Mouse (Mus musculus) heart, adult 18-20 months (tissue): ENCODE measurements around the gene Snx21. TPM values are rescaled to one million over a fixed set of nuclear protein-coding genes. Genes with fewer than 3 reads are reported as not detected.

Source experiments
- DNase-seq, 2 experiments: peaks; one replicate each; pipeline ENCODE4 v3.0.0; 2021 to 2022; ENCODE audit warnings: mixed read lengths in 1 of 2
- total RNA-seq, 2 experiments: library from RNA; stranded (reverse); gene quantifications; 2 replicates each; pipeline ENCODE4 v1.2.3; 2021

The Snx21 gene
- total RNA-seq, 2 experiments from 2014 or later, result 23.9 to 25.6 TPM

GRCm38 (mm10) chr2:164825521-164825920 is 39.9 kb downstream of the Snx21 start:
- DNase-seq, result no peak

GRCm38 (mm10) chr2:164827146-164827850 is 41.7 kb downstream of the Snx21 start:
- no peak for DNase-seq

DNA sequence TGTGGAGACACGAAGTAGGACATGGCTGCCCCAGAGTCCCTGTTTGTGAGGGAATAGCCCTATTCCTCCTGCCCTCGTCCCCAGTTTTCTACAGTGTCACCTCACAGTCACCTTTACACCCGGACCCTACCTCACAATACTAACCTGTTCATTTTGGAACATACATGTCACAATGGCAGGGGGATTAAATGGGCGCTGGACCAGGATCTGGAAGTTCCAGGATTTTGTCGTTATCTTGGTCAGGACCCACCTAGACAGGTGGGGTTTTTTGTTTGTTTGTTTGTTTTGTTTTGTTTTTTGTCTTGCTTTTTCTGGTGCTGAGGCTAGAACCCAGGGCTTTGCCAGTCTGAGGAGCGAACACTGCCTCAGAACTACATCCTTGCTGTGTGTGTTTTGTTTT is 42.8 kb downstream of the Snx21 start, which contains the start of gene Spata25:
TSS of gene Spata25 (minus strand) at position 101 of the 400 bp plus-strand sequence.
- no peak for DNase-seq

DNA sequence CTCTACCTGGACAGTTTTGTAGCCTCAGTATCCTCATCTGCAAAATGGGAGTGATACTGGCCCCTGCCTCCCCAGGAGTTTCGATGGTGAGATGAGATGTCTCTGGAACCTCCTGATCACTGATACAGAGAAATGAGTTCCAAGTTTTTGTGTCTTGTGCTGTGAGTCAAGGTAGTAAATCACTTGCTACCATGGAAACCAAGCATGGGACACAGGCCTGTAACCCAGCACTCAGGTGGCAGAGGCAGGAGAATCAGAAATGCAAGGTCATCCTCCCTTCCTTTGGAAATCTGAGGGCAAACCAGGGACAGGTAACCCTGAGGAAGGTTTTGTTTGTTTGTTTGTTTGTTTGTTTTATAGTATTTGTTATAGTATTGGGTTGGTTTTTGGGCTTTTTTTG is 43.5 kb downstream of the Snx21 start:
- no peak for DNase-seq

DNA sequence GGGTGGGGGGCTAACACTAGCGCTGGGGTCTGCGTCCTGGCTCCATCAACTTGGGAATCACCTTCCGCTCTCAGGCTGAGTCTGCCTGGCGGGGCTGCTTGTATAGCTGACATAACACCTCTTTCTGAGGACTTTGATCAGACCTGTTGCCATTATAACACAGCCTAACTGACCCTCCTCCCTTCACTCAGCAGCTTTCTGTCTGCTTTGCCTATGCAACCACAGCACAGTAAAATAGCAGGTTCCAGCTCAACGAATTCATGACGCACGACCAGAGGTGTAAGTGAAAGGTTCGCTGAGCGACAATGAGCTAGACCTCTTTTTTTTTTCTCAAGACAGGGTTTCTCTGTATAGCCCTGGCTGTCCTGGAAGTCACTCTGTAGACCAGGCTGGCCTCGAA is 45.4 kb downstream of the Snx21 start:
- no peak for DNase-seq

DNA sequence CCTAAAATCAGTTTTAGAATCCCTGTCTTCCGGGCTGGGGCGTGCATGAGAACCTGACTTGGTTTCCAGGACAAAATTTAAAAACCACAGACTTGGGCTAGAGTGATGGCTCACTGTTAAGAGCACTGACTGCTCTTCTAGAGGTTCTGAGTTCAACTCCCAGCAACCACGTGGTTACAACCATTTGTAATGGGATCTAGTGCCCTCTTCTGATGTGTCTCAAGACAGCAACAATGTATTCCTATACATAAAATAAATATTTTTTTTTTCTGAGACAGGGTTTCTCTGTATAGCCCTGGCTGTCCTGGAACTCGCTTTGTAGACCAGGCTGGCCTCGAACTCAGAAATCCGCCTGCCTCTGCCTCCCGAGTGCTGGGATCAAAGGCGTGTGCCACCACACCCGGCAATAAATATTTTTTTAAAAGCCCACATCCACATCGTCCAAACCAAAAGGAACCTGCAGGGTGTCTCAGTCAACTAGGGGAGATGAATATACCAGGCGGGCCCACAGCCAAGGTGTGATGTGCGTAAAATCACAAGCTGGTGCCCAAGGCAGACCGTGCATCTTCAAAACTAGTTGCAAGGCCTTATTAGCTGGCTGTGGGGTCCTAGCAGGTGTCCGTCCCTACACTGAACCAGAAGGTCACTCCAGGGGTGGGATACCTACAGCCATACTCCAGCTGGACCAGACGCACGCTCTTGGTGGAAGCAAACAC is 46.6 kb downstream of the Snx21 start:
- no peak for DNase-seq

GRCm38 (mm10) chr2:164832748-164833301 is 47.2 kb downstream of the Snx21 start, which contains the start of gene Ctsa:
TSS of gene Ctsa (plus strand) at chr2:164832873.
- DNase-seq, result peak; percentile 87 to 88

- DNase-seq, result peak; percentile 94 to 95
Measured at GRCm38 (mm10) chr2:164833314-164833959, 47.8 kb downstream of the Snx21 start, which contains the start of gene Neurl2. TSS of gene Neurl2 (minus strand) at chr2:164833456.

- peak in 1 of 2 experiments; percentile 42 for DNase-seq
Measured at GRCm38 (mm10) chr2:164834531-164834930, 48.9 kb downstream of the Snx21 start.

DNA sequence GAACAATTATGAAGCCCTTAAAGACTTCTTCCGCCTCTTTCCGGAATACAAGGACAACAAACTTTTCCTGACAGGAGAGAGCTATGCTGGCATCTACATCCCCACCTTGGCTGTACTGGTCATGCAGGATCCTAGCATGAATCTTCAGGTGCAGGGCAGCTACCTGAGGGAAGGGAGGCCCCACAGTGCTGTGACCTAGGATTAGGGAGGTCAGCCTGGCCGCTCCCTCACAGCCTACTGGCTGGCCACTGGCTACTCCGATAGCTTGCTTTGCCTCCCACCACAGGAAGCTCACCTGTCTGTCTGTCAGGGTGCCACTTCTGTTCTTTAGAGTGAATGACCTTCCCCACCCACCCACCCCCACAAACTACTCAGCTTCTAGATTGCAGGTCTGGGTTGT is 49.5 kb downstream of the Snx21 start:
- DNase-seq, result no peak

Other genes starting within 250 kb of the Snx21 start
- 10 to 100 TPM in 1 of 2 experiments, 1 to 10 TPM in 1; 1.0 to 11.8 TPM for gene Wfdc2, start 223.4 kb upstream of the Snx21 start, total RNA-seq
- not detected for gene Spint3, start 212.4 kb upstream of the Snx21 start, total RNA-seq
- not detected for gene Wfdc6a, start 200.4 kb upstream of the Snx21 start, total RNA-seq
- gene Eppin, start 192.2 kb upstream of the Snx21 start, total RNA-seq, result not detected
- not detected for gene Wfdc6b, start 172.3 kb upstream of the Snx21 start, total RNA-seq
- gene Wfdc8, start 172.2 kb upstream of the Snx21 start, total RNA-seq, result not detected
- not detected for gene Wfdc16, start 147.0 kb upstream of the Snx21 start, total RNA-seq
- under 1 TPM in 1 of 2 experiments, not detected in 1; 0.72 TPM for gene Wfdc10, start 129.8 kb upstream of the Snx21 start, total RNA-seq
- not detected for gene Wfdc9, start 129.2 kb upstream of the Snx21 start, total RNA-seq
- gene Wfdc11, start 111.7 kb upstream of the Snx21 start, total RNA-seq, result not detected
- gene Wfdc13, start 100.7 kb upstream of the Snx21 start, total RNA-seq, result not detected
- not detected for gene Spint4, start 87.3 kb upstream of the Snx21 start, total RNA-seq
- gene Spint5, start 70.5 kb upstream of the Snx21 start, total RNA-seq, result not detected
- gene Wfdc3, start 39.9 kb upstream of the Snx21 start, total RNA-seq, result under 1 TPM; 0.25 to 0.62 TPM
- 10 to 100 TPM; 22.0 to 28.8 TPM for gene Dnttip1, start 39.8 kb upstream of the Snx21 start, total RNA-seq
- 1 to 10 TPM in 1 of 2 experiments, under 1 TPM in 1; 0.80 to 2.4 TPM for gene Ube2c, start 15.9 kb upstream of the Snx21 start, total RNA-seq
- gene Tnnc2, start 5.9 kb upstream of the Snx21 start, total RNA-seq, result 1 to 10 TPM in 1 of 2 experiments, not detected in 1; 1.2 TPM
- gene Acot8, start 19.1 kb downstream of the Snx21 start, total RNA-seq, result 10 to 100 TPM; 12.4 to 12.5 TPM
- gene Zswim3, start 19.3 kb downstream of the Snx21 start, total RNA-seq, result 1 to 10 TPM; 2.4 to 2.5 TPM
- gene Zswim1, start 36.9 kb downstream of the Snx21 start, total RNA-seq, result 1 to 10 TPM; 3.8 to 3.9 TPM
- under 1 TPM; 0.67 to 0.75 TPM for gene Spata25, start 42.7 kb downstream of the Snx21 start, total RNA-seq
- 10 to 100 TPM; 80.8 to 98.1 TPM for gene Ctsa, start 47.0 kb downstream of the Snx21 start, total RNA-seq
- 10 to 100 TPM; 50.5 to 55.8 TPM for gene Neurl2, start 47.6 kb downstream of the Snx21 start, total RNA-seq
- 10 to 100 TPM; 37.7 to 39.3 TPM for gene Pltp, start 71.9 kb downstream of the Snx21 start, total RNA-seq
- 10 to 100 TPM; 27.3 to 30.5 TPM for gene Pcif1, start 93.5 kb downstream of the Snx21 start, total RNA-seq
- gene Zfp335, start 125.9 kb downstream of the Snx21 start, total RNA-seq, result 1 to 10 TPM; 6.8 to 7.7 TPM
- gene Mmp9, start 155.0 kb downstream of the Snx21 start, total RNA-seq, result 1 to 10 TPM; 1.3 to 1.6 TPM
- gene Slc12a5, start 175.0 kb downstream of the Snx21 start, total RNA-seq, result 1 to 10 TPM; 2.0 to 2.3 TPM
- gene Ncoa5, start 249.0 kb downstream of the Snx21 start, total RNA-seq, result 10 to 100 TPM; 17.7 to 19.9 TPM